Mouse (Mus musculus): ENCODE data around the gene Il1r2. TPM values are rescaled to one million over a fixed set of nuclear protein-coding genes. Genes with fewer than 3 reads are reported as not detected.
A peak's percentile ranks its signal among the peaks of the same experiment; 100 is the strongest.

The Il1r2 gene
- total RNA-seq, 2 experiments from 2014 or later = not detected

DNA sequence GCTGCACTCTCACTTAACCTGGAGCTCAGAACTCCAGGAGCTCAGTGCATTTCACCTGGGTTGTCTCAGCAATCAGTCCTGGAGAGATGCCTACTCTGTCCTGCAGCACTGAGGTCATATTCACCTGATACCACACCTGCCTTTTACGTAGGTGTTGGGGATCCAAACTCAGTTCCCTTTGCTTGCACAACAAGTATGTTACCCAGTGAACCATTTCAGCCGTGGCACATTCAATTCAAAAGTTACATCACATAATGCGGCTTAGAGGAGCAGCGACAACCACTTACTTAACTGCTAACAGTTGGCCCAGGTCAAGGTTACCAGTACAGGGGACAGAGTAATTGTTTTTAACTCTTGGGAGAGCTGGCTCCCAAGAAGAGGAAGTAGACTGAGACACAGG is 58.8 kb downstream of the Il1r2 start:
- DNase-seq = no peak

DNA sequence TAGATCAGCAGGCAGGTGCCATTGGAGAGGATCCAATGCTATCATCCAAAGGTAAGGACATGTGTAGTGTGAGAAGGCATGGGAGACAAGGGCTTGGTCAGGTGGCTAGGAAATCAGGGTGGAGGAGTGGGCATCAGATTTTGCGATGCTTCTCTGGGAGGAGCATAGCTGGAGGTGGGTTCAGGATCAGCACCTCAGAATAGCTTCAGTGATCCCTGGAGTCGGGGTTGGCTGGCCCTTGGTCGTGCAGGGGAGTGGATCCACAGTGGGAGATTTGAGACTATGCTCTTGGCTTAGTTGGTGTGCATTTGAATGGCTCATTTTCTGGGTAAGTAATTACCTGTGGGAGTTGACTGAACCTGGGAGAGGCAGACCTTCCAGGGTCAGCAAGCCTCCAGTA is 59.7 kb downstream of the Il1r2 start:
- no peak for DNase-seq

GRCm38 (mm10) chr1:40139798-40140532 is 66.1 kb downstream of the Il1r2 start:
- DNase-seq = peak; percentile 43 to 60

DNA sequence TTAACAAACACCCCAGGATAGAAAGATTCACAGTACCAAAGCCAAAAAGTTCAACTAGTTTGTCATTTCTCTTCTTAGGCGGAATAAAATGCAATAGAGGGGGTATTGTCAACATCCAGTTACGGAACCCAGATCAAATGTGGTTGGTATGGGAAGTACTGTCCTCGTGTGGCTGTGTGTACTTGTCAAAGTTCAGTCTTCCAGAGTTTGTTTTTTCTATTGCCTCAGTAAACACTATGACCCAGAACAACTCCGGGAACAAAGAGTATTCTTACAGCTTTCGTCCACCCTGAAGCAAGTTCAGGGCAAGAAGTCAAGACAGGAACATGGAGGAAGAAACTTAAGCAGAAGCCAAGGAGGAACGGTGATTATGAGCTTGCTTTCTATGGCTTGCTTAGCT is 82.2 kb downstream of the Il1r2 start:
- DNase-seq = no peak

DNA sequence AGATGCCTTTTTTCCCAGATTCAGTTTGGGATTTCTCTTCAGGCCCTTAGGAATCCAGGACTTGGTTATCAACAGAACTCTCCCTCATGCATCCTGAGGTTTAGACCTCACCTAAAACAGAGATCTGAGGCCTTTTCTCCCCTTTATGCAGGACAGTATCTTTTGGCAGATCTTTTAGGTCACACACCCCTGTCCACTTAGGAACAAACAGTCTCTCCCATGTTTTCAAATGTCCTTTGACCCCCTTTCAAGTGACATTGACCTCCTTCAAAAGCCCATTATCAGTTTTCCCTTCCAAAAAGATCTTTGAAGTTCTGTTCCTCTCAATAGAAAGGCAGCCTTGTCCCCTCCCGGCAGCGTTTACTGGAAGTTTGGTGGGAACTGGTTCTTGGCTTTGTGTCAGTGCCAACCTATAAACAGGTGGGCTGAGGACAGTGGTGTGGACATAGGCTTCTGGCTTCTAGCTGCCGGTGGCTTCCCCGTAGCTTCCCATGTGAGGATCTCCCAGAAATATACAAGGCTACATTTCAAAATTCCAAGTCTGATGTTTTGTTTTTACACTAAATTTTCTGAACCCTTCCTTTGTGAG is 89.5 kb downstream of the Il1r2 start:
- DNase-seq = no peak

- DNase-seq = no peak
Observed at GRCm38 (mm10) chr1:40164331-40164730, 90.5 kb downstream of the Il1r2 start.

GRCm38 (mm10) chr1:40167585-40167984 is 93.7 kb downstream of the Il1r2 start:
- no peak for DNase-seq

DNA sequence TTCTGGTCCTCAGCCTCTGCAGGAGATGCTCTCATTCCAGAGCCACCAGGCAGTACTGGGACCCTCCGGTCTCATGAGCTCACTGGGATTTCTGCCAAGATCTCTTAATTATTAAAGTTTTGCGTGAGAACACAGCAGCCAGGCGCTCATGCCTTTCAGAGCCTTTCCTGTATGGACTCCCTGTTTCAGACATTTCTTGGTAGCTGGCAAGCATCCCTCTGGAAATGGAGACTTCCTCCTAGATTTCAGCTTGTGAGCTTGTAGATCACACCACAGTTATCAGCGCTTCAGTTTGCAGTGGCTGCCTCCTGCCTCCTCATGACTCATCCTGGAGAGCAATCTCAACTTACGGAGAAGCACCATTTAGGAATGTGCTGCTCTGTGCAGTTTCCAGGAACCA is 98.0 kb downstream of the Il1r2 start:
- peak; percentile 5 to 14 for DNase-seq

DNA sequence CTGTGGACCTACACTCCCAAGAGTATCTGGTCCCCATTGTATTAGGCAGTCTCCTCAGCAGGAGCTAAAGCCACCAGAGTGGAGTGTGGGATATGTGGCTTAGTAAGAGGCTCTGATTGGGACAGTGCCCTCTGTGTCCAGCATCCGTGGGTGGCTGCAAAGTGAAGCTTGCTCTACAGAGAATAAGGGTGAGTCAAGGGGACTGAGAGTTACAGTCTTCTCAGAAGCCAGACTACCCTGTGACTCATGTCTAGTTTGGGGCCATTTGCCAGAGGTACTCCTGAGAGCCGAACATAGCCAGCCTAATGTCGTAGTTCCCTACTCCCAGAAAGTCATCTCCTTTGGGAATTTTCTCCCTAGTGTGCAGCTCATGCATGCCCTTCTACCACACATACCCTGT is 100.3 kb downstream of the Il1r2 start:
- DNase-seq = no peak

Other genes starting within 250 kb of the Il1r2 start
- 100 to 1,000 TPM; 146 to 166 TPM for gene Map4k4, start 173.2 kb upstream of the Il1r2 start, total RNA-seq (2021)
- 10 to 100 TPM in 1 of 2 experiments, 1 to 10 TPM in 1; 8.8 to 12.0 TPM for gene Il1r1, start 151.0 kb downstream of the Il1r2 start, total RNA-seq (2021)

Data from layer of hippocampus, postnatal 36 days (tissue).